Mouse (Mus musculus) erythroblast, adult 5-6 weeks (primary cell): ENCODE measurements around the gene 1700016H13Rik. TPM values are rescaled to one million over a fixed set of nuclear protein-coding genes. Genes with fewer than 3 reads are reported as not detected.

Experiments used
- ATAC-seq: replicated peaks from 2 replicates; pipeline ENCODE4 v1.8.0; 2016; ENCODE audit warnings: moderate number of reproducible peaks, mild to moderate bottlenecking, moderate TSS enrichment, inconsistent platforms; ENCODE audit not compliant: poor library complexity, low FRiP score, severe bottlenecking
- total RNA-seq, 2 experiments: library from RNA; stranded (forward) in 1 of 2; stranded (reverse) in 1 of 2; fragments of 150-400 nt in 1 of 2; fragments of 200-764, 138-1000 nt in 1 of 2; gene quantifications; 2 replicates each; pipeline versions ENCODE4 v1.2.3 to v1.2.4; 2015 to 2017; ENCODE audit warnings: low replicate concordance in 2 of 2

The 1700016H13Rik gene
- total RNA-seq (2015; ENCODE audit: low replicate concordance) (not detected in 2 replicates), total RNA-seq (2017; ENCODE audit: low replicate concordance) (not detected in 2 replicates)

DNA sequence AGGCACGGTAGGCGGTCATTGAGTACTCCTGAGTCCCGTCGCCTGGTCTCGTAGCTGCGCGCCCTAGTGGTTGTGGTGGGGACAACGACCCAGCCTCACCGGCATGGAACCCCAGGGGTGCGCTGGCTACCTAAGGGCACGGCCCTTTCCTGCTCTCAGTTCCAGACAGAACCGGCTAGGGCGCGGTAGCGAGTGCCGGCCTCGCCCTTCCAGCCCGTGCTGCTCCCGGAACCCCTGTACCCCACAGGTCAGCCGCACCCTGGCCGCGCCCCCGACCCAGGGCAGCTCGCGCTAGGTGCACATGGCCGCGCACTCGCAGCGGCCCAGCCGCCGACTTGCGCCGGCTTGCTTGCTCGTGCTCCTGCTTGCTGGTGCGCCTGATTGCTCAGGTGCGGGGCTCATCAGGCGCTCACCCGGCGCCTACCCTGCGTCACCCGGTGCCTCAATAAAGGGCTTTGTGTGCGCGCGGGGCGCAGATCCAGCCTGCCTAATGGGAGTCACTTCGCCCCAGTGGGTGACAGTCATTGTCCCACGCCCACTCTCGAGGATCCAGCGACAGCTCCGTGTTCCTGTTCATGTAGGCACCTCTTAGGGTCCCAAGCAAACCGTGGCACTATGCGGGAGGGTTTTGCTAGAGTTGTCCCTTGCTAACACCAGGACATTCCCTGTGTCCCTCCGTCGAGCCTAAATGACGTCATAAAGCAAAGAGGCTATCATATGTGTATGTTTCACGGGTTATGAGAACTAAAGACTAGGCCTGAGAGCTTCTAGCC lies at the start of gene 1700016H13Rik:
Gene 1700016H13Rik, minus strand, starts transcription at position 665 of the 773 bp plus-strand sequence.
- ATAC-seq = peak; percentile 57

DNA sequence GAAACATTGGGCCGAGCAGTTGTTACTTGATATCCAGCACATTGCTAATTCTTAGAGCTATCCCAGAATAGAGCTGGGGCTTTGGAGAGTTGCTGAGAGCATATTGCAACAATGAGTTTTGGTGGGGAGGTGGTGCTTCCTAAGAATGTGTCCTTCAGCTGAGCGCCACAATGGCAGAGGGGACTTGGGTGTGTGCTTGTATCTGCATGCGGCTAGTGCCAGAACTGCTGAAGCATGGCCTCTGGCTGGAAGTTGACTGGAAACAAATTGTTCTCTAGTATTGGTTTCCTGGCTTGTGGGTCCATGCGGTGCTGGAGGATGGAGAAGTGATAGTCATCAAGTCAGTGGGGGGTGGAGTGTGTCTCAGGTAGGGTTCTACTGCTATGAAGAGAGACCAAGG lies 49.5 kb upstream of the 1700016H13Rik start:
- no peak for ATAC-seq

DNA sequence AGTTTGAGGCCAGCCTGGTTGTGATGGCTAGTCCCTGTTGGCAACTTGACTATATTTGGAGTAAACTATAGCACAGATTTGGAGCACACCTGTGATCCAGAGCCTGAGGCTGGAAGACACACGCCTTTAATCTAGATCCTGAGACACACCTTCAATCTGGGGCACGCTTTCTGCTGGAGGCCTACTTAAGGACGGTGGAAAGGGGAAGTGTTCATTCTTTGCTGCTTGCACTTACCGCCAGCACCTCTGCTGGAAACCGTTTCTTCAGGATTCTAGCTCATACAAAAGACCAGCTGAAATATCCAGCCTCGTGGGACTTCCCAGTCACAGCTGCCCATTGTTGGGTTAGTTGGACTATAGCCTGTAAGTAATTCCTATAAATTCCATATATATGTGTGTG lies 46.7 kb upstream of the 1700016H13Rik start:
- no peak for ATAC-seq

DNA sequence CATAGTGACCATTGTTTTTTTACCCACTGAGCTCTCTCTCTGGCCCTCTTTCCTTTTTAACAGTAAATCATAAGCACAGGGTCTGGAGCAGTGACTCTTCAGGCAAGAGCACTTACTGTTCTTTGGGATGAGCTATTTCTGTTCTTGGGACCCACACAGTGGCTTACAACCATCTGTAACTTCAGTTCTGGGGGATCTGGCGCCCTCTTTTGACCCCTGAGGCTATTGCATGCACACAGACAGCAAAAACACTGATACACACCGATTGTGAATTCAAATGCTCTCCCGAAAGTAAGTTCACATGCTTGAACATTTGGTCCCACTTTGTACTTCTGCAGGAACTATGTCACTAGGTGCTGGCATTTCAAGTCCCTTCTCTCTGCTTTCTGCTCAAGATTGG lies 45.7 kb upstream of the 1700016H13Rik start:
- peak; percentile 72 for ATAC-seq

DNA sequence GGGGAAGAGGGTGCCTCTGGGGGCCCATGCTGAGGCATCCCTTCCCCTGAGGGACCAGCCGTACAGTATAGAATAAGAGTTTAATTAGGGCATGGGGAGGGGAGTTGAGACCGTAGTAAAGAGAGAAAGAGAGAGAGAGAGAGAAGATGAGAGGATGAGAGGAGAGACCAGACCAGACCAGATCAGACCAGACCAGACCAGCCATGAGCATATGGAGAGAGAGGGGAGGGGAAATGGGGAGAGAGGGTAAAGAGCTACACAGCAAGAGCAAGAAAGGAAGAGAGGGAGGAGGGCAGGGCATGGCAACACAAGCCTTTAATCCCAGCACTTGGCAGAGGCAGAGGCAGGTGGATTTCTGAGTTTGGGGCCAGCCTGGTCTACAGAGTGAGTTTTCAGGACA lies 44.9 kb upstream of the 1700016H13Rik start:
- no peak for ATAC-seq

DNA sequence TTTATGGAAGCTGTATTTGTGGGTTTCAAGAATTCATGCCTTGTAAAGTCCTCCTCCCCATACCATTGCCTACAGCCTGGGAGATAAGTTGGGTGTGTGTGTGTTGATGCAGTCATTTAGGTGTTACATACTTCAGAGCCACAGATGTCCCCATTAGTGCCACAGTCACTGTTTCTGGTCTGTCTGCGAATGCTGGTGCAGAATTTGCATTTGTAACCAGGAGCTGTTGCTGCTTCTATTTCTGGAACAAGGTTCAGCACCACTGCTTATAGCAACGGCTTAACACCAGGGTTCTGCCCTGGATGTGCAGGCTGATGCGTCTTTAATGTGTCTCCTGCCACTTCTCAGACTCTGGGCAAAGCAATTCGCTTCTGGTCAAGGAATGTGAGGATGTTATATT lies 43.7 kb upstream of the 1700016H13Rik start:
- ATAC-seq = no peak

DNA sequence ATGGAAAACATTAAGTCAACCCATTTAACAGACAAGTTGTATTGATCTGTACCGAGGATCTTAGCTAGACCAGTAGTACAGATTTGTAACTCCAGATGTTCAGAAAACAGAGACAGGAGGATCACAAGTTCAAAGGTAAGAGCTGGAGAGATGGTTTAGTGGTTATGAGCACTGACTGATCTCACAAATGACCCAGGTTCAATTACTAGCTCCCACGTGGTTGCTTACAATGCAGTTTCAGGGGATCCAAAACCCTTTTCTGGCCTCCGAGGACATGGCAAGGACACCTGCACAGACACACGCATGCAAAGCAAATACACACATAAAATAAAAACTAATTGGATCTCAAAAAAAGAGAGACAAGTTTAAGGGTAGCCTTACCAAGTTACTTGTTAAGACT lies 42.8 kb upstream of the 1700016H13Rik start:
- ATAC-seq = no peak

DNA sequence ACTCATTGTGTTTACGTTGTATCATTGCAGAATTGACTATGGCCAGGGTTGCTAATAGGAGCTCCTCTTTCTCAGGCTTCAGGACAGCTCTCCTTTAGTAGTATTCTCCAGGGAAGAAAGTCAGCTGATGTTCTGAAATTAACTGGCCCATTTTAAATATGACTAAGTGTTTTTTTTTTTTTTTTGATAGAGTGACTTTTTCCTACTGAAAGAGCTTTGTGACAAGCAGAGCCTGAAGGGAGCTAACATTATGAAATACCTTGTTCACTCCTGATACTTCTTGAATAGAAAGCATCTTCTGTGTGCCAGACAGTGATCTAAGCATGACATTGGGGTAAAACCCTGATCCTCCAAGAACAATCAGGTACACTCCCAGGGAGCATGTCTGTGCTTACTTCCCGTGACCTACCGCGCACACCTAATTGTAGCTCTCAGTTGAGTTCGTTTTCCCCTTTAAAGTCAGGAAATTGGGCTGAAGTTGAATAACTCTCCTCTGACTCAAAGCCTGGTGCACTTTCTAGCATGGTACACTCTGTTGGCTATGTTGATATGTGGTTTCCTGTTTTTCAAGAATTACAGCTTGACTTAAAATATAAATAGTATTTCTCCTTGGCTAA lies 42.2 kb upstream of the 1700016H13Rik start:
- ATAC-seq = no peak

DNA sequence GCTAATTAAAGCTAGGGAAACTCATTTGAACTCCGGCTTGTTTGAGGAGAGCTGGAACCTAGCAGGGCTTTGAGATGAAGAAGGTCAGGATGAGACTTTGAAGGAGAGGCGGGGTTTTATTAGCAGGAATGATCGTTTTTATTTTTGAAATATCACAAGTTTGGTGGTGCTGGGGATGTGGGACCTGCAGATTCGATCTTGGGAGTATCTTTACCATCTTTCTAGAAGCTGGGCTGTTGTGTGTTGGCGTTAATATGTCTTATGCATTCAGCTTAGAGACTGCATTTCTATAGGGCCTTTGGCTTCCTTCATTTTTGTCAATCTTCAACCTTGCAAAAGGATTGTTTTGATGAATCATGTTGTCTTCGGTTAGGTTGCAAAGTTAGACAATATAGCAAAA lies 38.3 kb upstream of the 1700016H13Rik start:
- no peak for ATAC-seq

DNA sequence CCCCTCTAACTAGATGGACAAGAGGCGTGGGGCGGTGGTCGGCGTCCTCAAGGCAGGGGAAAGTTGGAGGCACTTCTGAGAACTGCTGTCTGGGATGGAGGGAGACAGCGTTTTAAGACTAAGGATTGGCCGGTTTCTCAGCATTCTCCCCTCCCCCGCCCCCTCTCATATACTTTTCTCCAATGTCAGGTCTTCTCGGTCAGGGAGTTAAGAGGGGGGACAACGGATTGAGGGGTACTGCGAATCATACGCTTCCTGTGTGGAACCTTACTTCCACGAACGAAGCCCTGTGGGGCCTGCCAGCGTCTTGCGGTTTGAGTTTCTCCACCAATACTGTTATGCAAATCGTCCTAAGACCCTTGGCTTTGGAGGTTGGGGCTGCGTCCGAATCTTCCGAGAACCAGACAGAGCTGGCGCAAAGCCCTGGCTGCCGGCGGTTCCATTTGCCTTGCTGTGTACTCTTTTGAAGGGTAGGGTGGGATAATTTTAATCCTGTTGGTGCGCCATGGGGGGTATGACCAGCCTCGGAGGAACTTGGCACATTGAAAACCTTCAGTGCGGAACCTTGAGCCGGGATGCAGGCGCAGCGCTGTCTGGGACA lies 37.3 kb upstream of the 1700016H13Rik start:
- no peak for ATAC-seq

DNA sequence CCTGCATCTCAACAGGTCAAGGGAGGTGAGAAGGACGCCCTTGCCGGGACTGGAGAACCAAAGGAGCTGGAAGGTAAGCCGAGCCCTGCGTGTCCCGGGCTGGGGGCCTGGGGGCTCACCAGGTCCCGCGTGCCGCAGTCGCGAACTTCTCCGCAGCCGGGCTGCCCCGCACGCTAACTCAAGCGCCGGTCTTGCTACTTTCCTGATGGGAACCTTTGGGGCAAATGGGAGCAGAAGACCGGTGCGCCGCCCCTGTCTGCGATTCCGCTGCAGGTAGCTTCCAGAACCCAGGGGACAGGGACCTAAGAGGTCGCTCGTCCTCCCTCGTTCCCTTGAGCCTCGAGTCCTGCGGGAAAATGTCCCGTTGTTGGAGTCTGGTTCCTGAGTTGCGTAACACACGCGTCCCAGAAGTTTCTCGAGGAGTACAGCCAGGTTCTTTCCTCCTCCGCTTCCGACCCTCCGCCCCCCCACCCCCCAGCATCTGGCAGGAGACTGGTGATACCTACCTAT lies 36.8 kb upstream of the 1700016H13Rik start:
- ATAC-seq = peak; percentile 45

DNA sequence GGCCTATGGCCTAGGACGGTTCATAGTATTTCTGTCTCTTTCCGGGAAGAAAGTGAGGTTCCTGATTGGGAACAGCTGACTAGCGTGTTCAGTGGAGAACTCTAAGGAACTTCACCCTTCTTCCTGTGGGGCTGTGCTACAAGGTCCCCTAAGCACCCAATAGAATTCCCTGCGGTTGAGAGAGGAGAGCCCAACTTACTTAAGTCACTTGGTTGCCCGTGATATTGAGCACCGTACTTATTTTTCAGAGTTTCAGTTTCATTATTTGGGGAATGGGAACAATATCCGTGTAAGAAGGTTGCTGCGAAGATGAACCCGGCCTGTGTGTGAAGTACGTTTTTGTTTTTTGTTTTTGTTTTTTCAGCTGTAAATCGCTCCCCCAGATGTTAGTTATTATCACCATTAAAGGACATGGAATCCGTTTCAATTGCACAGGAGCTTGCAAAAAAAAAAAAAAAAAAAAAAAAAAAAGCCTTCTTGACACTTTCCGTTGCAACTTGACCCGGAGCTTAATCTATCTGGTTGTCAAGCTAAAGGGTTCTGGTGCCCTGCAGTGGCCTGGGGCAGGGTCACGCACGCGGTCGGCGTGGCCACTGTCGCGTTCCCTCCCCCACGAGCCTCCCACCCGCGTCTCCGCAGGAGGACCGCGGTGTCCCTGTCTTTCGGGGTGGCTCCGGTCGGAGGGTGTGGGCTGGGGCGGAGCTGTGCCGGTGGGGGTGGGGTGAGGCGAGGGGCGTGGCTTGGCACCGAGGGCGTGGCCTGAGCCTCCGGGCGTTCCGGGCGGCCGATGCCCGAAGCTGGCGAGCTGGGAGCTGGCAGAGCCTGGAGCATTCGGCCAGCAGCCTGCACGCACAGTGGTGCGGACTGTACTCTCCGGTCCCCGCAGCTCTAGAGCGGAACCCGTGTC lies 36.1 kb upstream of the 1700016H13Rik start, which contains the start of gene Aff1:
Gene Aff1, plus strand, starts transcription at position 751 of the 907 bp plus-strand sequence.
- peak; percentile 95 for ATAC-seq

DNA sequence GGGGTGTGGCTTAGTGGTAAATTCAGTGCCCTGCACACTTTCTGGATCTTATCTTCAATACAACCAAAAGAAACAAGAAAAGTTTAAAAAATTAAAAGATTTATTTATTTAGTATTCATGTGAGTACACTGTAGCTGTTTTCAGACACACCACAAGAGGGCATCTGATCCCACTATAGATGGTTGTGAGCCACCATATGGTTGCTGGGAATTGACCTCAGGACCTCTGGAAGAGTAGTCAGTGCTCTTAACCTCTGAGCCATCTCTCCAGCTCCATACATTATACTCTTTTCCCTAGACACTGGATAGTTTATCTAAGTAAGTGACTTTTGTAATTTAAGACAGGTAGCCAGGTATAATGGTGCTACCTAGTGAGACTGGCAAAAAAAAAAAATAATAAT lies 35.4 kb upstream of the 1700016H13Rik start:
- no peak for ATAC-seq

DNA sequence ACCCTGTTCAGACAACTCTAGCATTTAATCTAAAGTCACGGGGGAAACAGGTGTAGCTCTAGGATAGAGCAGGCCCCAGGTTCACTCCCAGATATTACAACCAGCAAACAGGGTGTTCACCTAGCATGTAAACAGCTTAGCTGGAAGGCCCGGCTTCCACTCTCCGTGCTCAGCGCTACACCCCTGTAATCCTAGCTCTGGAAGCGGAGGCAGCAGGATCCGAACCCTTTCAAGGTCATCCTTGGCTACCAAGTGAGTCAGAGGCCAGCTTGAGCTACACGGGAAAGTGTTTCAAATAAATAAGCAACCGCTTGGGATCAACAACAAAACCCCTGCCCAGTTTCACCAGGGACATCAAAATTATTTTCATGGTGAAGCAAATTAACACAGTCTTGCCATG lies 34.4 kb upstream of the 1700016H13Rik start:
- ATAC-seq = no peak

DNA sequence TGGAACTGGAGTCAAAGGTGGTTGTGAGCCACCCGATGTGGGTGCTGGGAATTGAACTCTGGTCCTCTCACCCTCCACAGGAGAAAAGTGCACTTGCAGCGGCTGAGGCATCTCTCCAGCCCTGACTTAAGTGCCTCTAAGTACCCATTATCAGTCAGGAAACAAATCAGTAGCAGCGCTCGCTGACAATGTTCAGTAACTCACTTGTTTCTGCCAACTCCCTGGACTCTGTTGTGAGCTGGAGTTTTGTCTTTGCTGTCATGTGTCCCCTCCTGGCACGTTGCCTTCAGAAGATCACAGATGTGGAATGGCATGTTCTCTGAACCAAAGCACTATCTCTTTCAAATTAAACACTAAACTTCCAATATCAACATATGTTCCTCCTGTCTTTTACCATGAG lies 33.8 kb upstream of the 1700016H13Rik start:
- ATAC-seq = no peak

DNA sequence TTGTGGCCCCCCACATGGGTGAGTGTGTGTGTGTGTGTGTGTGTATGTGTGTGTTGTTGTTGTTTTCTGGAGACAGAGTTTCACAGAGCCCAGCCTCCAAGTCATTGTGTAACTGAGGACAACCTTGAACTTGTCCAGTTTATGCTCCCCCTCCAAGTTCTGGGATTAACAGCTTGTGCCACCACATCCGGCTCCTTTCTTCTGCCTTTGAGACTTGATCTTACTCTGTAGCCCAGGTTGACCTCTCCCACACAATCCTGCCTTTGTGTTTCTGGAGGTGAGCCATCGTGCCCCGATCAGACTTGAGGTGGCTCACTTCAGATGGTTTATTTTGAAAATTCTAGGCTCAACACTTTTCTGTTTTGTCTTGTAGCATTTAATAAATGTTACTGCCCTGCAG lies 26.0 kb upstream of the 1700016H13Rik start:
- ATAC-seq = no peak

DNA sequence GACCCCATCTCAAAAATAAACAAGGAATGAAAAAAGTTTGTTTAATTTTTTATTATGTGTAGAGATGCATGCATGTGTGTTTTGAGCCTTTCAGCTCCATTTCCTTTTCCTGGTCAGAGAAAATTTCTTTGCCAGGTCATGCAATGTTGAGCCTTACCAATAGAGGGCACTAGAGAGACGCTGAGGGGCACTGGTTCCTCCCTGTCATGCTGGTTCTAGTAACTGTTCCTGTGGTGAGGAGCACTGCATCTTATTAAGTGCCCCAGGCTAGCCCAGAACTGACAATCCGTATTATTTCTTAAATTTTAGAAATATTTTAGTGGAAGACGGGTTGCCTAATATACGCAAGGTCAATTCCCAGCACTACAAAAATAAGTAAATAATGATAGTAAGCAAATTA lies 24.6 kb upstream of the 1700016H13Rik start:
- peak; percentile 86 for ATAC-seq

DNA sequence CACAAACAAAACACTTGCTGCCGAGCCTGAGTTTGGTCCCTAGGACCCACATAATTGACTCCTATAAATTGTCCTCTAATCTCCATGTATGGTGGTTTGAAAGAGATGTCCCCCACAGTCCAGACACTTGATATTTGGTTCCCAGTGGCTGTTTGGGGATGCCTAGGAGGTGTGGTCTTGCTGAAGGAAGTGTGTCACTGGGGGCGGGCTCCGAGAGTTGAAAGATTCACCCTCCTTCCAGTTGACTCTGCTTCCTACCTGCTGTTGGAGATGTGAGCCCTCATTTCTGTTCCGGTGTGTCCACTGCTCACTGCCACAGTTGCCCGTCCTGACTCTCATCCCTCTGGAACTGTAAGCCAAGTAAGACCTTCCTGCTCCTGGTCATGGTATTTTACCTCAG lies 23.2 kb upstream of the 1700016H13Rik start:
- no peak for ATAC-seq

DNA sequence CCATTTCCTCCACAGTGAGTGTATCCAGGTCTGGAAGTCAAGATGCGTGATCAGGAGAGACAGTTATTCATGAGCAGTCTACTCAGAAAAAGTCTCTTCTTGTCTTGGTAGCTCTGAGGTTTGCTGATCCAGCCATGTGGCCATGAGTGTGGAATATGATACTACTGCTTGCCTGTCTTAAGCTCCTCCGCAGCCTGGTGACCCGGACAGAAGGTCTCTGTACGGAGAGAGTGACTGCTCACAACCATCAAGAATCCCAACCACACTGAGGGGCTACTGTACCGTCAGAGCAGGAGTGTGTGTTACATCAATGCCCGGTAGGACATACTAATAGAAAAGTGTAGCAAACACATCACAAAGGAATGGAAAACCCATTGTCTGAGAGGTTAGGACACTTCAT lies 22.1 kb upstream of the 1700016H13Rik start:
- no peak for ATAC-seq
